Mouse (Mus musculus) heart, embryonic 14.5 days (tissue): ENCODE measurements around the gene 9330182O14Rik. TPM values are rescaled to one million over a fixed set of nuclear protein-coding genes. Genes with fewer than 3 reads are reported as not detected.

Experiments used
- ATAC-seq: fragments of 200-750 bp; cut with Nextera tagmentation; 2 replicates; pipeline ENCODE4 v1.8.0; 2017; ENCODE audit warnings: low read depth, moderate TSS enrichment; ENCODE audit not compliant: insufficient number of reproducible peaks, insufficient read depth, low FRiP score
- H3K27ac ChIP-seq, 2 experiments: fragments of 200-500 bp in 1 of 2; fragments of 300-500 bp in 1 of 2; sonication (generic) in 1 of 2; replicated peaks in 1 of 2; 2 replicates each; pipeline ENCODE4 v1.5.1; 2012 to 2014; ENCODE audit warnings: low read depth in 2 of 2, low read length in 2 of 2, control low read depth in 1 of 2, mild to moderate bottlenecking in 1 of 2, mixed read lengths in 1 of 2; ENCODE audit not compliant: control insufficient read depth in 1 of 2, insufficient read depth in 1 of 2
- H3K27me3 ChIP-seq: fragments of 300-500 bp; sonication (generic); 2 replicates; pipeline ENCODE4 v1.6.1; 2014; ENCODE audit warnings: mild to moderate bottlenecking, low read length, control low read depth; ENCODE audit not compliant: control insufficient read depth, insufficient read depth
- H3K36me3 ChIP-seq: fragments of 300-500 bp; sonication (generic); 2 replicates; pipeline ENCODE4 v1.6.1; 2014; ENCODE audit warnings: mild to moderate bottlenecking, control low read depth, low read length, mixed read lengths; ENCODE audit not compliant: control insufficient read depth, insufficient read depth
- H3K4me1 ChIP-seq, 2 experiments: fragments of 200-500 bp in 1 of 2; fragments of 300-500 bp in 1 of 2; sonication (generic) in 1 of 2; 2 replicates each; pipeline ENCODE4 v1.6.1; 2012 to 2014; ENCODE audit warnings: low read length in 2 of 2, control low read depth in 1 of 2, mixed read lengths in 1 of 2; ENCODE audit not compliant: control insufficient read depth in 2 of 2, insufficient read depth in 2 of 2
- H3K4me2 ChIP-seq: fragments of 300-500 bp; sonication (generic); 2 replicates; pipeline ENCODE4 v1.6.1; 2014; ENCODE audit warnings: mild to moderate bottlenecking, low read length
- H3K4me3 ChIP-seq, 2 experiments: fragments of 200-500 bp in 1 of 2; fragments of 300-500 bp in 1 of 2; sonication (generic) in 1 of 2; 2 replicates each; pipeline ENCODE4 v1.5.1; 2012 to 2014; ENCODE audit warnings: low read length in 2 of 2, mild to moderate bottlenecking in 2 of 2, control low read depth in 1 of 2, low read depth in 1 of 2, moderate library complexity in 1 of 2; ENCODE audit not compliant: control insufficient read depth in 1 of 2, insufficient read depth in 1 of 2
- H3K9ac ChIP-seq: fragments of 300-500 bp; sonication (generic); 2 replicates; pipeline ENCODE4 v1.6.1; 2014; ENCODE audit warnings: mild to moderate bottlenecking, low read length
- H3K9me3 ChIP-seq: fragments of 300-500 bp; sonication (generic); 2 replicates; pipeline ENCODE4 v1.6.1; 2016; ENCODE audit warnings: low read length, control low read depth; ENCODE audit not compliant: control insufficient read depth
- WGBS: fragments of 180-500 bp; shearing (Covaris S2); extraction: QIAGEN DNeasy Blood & Tissue Kit; methylation state at CpG from one replicate; pipeline ENCODE4 v1.1.7; 2014; 5-methylcytosine and 5-hydroxymethylcytosine counted together
- polyA plus RNA-seq: library from polyadenylated mRNA; unstranded; fragments of >200 nt; fragmentation: Nextera tagmentation; extraction: Ambion mirVana; gene quantifications from 2 replicates; pipeline ENCODE4 v1.2.1, GENCODE M21; 2014

The 9330182O14Rik gene
- polyA plus RNA-seq = not detected in 2 replicates

DNA sequence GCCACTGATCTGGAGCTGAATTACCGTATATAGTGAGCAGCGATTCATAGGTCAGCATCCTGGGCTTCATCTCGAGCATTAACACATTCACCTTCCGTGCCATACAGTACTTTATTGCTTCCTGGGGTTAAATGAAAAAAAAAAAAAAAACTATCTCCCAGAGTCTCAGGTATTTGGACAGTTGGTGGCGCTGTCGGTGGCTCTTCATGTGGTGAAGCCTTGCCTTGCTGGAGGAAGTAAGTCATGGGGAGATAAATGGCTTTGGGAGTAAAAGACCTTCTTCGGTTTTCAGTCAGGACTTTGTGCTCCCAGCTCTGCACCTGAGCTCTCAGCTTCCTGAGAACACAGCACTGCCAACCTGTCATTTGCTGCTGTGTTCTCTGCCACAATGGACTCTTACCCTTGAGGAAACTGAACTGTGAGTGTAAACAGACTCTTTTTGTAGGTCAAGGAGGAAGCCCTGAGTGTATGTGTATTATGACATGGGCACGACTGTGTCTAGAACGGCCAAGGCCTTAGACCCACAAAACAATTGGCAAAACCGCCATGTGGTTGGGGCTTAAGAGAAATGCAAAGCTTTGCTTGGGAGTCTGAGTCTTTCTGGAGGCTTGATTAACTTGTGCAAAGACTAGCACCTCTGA lies at the start of gene 9330182O14Rik:
Gene 9330182O14Rik (plus strand): TSS at position 214 of the 641 bp plus-strand sequence.
- H3K27me3 ChIP-seq = no peaks in the 10 kb centered on the region
- 50% methylated on average over 10 of the region's 10 CpGs for WGBS
- H3K4me3 ChIP-seq = no peak within 1 kb of the TSS
- peaks cover 2 to 11% of the 10 kb centered on the region in 2 experiments; a peak in 3 of 4 replicates for H3K4me1 ChIP-seq
- no peaks in the 10 kb centered on the region for H3K9me3 ChIP-seq
- H3K9ac ChIP-seq = no peak within 1 kb of the TSS
- no peak for ATAC-seq
- no peak within 1 kb of the TSS for H3K4me2 ChIP-seq
- H3K27ac ChIP-seq = no peak within 1 kb of the TSS
- H3K36me3 ChIP-seq = no peaks in the 10 kb centered on the region

DNA sequence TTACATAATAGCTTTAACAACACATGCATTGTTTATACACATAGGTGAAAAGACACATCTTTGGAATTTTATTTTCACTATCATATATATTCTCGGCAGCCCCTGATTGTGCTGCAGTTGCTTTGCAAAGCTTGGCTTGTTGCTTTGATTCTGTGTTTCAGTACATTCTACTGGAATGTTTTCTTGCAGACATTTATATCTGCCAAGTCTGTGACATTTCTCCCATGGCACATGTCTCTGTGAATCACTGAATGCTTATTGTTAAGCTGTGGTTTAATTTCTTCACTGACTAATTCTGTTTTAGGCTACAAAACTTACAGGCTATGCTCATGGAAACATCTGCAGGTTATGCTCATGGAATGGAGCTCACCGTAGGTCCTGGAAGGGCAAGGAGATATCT lies 30.9 kb upstream of the 9330182O14Rik start:
- 75% methylated on average over 2 of the region's 2 CpGs for WGBS

DNA sequence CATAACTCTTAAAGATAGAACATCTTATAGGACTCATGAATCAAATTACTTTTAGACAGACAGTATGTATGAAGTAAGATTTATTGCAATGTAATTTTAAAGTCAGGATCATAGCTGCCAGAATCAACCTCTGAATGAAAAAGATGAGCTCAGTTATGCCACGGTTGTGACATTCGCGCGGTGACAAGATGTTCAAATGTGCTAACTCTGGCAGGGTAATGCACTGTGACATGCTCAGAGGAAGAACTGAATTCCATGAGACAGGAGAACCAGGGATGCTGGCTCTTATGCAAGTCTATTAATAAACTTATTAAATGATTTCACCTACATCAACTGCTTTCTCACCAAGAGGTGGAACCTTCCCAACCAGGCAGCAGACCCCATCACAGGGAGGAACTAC lies 28.5 kb upstream of the 9330182O14Rik start:
- Histone ChIP-seq H3K4me1 (peaks cover 0 to 6% of the 10 kb centered on the region in 2 experiments; a peak in 1 of 4 replicates), H3K27me3 (no peaks in the 10 kb centered on the region), H3K4me3 (no peak overlapping the region), H3K27ac (no peak overlapping the region), H3K4me2 (no peak overlapping the region), H3K36me3 (no peaks in the 10 kb centered on the region), H3K9me3 (no peaks in the 10 kb centered on the region), H3K9ac (no peak overlapping the region)
- WGBS = 82% methylated on average over 4 of the region's 4 CpGs
- ATAC-seq = no peak

More for the DNA sequence above, 30.9 kb upstream of the 9330182O14Rik start:
- no peak overlapping the region for H3K27ac ChIP-seq
- H3K4me3 ChIP-seq = no peak overlapping the region
- no peak overlapping the region for H3K9ac ChIP-seq
- peaks cover 0 to 6% of the 10 kb centered on the region in 2 experiments; a peak in 1 of 4 replicates for H3K4me1 ChIP-seq
- no peaks in the 10 kb centered on the region for H3K27me3 ChIP-seq
- no peaks in the 10 kb centered on the region for H3K9me3 ChIP-seq
- ATAC-seq = no peak
- no peak overlapping the region for H3K4me2 ChIP-seq
- no peaks in the 10 kb centered on the region for H3K36me3 ChIP-seq

DNA sequence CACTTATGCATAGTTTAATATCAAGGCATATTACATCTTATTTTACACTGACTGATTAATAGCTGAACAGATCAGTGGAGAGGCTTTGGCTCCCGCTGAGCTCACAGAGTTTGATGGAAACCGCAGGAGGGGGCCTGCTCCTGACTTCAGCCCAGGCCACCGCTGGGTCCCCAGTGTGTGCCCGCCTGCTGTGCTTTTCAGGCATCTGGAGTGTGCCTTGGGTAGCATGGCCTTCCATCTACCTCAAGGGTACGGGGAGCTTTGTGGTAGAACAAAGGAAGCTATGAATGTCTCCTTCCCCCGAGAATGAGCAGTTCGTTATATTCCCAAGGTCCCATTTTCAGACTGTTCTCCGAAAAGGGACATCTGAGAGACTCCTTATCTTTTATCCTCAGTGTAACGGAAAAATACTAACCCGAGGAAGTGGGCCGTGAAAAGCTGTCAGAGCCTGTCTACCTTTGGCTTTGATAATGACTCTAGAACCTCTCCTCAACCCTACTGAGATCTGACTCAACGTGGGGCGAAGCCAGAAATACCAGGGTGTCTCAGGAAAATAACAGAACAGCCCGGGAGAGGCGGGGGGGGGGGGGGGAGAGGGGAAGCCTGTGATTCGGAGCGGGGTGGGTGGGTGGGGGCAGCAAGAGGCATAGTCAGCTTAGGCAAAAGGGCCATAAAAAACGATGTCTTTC lies 20.1 kb upstream of the 9330182O14Rik start:
- ATAC-seq = no peak
- no peaks in the 10 kb centered on the region for H3K27me3 ChIP-seq
- H3K4me3 ChIP-seq = peak overlapping the region in 1 of 2 experiments; percentile 19; a peak in 2 of 4 replicates

DNA sequence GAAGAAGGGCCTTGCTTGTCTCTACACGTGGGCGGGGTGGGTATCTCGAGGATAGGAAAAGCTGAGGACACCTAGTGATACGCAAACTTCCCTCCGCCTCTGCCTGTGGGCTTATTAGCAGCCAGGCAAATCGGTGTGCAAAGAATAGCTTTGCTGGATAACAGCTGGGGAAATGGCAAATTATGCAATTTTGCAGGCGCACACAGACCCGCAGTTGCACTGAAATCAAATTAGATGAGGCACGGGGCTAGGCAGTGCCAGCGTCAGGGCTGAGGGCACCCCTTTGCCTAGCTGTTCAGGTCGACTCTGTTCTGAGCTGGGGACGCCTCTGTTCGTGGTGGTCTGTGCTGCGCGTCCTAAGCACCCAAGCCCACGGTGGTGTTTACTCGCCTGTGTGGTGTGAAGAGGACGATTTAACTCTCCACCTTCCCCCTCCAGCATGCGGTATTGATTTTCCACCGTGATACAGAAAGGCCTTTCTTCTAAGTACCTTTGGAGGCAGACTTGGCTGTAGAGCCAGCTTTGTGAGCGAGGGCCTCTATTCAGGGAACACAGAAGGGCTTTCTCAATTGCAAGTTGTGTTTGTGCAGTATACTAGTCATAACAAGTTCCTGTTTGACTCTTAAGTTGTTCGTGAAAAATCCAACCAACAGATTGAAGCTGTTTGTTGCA lies 19.4 kb upstream of the 9330182O14Rik start:
- Histone ChIP-seq H3K9me3 (no peaks in the 10 kb centered on the region), H3K4me2 (peak overlapping the region; percentile 56), H3K27me3 (no peaks in the 10 kb centered on the region), H3K9ac (0 out of 2 replicates have a peak overlapping the region, but pooled peaks have one; percentile 28), H3K4me3 (peak overlapping the region; percentile 8 to 19; a peak in 3 of 4 replicates), H3K36me3 (no peaks in the 10 kb centered on the region), H3K27ac (no peak overlapping the region), H3K4me1 (peaks cover 6 to 8% of the 10 kb centered on the region in 2 experiments; a peak in 3 of 4 replicates)
- no peak for ATAC-seq
- 36% methylated on average over 22 of the region's 22 CpGs for WGBS

More for the DNA sequence above, 20.1 kb upstream of the 9330182O14Rik start:
- H3K4me2 ChIP-seq = peak overlapping the region; percentile 56
- H3K4me1 ChIP-seq = peaks cover 6 to 8% of the 10 kb centered on the region in 2 experiments; a peak in 3 of 4 replicates
- H3K36me3 ChIP-seq = no peaks in the 10 kb centered on the region
- H3K27ac ChIP-seq = no peak overlapping the region
- 22% methylated on average over 18 of the region's 18 CpGs for WGBS
- H3K9me3 ChIP-seq = no peaks in the 10 kb centered on the region
- H3K9ac ChIP-seq = no peak overlapping the region

DNA sequence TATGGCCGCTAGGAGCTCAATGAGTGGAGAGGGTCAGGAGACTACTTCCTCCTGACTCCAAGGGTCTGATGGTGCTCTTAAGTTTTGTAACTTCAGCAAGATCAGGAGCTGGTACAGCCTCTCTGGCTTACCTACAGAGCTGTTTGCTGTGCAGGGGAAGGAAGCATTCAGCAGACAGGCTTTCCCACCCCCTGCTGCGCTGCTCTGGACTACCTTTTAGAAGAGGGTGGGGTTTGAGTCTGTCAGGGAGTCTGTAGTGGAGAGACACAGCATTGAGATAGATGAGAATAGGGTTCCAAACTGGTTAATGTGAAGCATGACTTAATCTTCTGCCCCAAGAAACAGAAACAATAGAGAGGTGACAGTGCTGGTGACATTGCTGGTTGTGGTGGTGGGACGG lies 17.8 kb upstream of the 9330182O14Rik start:
- no peak overlapping the region for H3K27ac ChIP-seq
- ATAC-seq = no peak
- 81% methylated on average over 3 of the region's 3 CpGs for WGBS

DNA sequence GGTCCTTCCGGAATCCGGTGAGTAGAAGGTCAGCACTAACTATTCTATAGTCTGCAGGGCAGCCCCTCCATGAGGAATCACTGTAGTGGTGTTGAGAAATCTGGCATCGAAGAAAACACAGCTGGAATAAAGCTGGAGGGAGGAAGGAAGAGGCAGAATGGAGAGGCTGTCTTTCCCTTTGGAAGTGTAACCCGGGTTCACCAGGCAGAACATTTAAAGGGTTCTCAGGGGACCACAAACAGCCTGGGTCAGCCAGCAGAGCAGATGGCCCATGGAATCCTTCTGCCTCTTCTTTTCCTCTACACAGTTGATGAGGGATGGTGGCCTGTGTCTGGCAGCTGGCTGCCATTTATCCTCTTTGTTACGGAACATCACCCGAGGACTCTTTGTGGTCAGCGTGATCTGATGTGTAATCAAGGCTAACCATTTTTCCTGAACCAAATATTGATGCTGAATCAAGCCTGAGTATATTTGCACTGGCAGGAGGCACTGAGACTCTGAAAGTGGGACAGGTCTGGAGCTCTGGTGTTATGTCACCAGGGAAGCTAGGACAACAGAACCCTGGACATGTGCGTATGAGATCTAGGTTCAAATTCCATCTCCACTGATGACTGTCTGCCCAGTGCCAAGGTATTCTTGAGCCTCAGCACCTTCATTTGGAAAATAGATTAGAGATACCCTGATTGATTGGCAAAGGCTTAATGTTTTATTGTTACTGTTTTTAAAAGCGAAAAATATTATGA lies 9.8 kb upstream of the 9330182O14Rik start:
- WGBS = 66% methylated on average over 9 of the region's 9 CpGs
- H3K4me1 ChIP-seq = peaks cover 4 to 14% of the 10 kb centered on the region in 2 experiments
- no peak; the same call in 1 of the 2 replicates for ATAC-seq

More for the DNA sequence above, 17.8 kb upstream of the 9330182O14Rik start:
- no peaks in the 10 kb centered on the region for H3K36me3 ChIP-seq
- H3K9me3 ChIP-seq = no peaks in the 10 kb centered on the region
- no peak overlapping the region for H3K9ac ChIP-seq
- peaks cover 6 to 8% of the 10 kb centered on the region in 2 experiments; a peak in 3 of 4 replicates for H3K4me1 ChIP-seq
- H3K27me3 ChIP-seq = no peaks in the 10 kb centered on the region
- no peak overlapping the region for H3K4me3 ChIP-seq
- H3K4me2 ChIP-seq = no peak overlapping the region

More for the DNA sequence above, 9.8 kb upstream of the 9330182O14Rik start:
- Histone ChIP-seq H3K9ac (no peak overlapping the region), H3K4me3 (no peak overlapping the region), H3K27ac (no peak overlapping the region), H3K27me3 (no peaks in the 10 kb centered on the region), H3K4me2 (no peak overlapping the region), H3K9me3 (no peaks in the 10 kb centered on the region), H3K36me3 (no peaks in the 10 kb centered on the region)
